Mouse (Mus musculus) mature B cell (primary cell): ENCODE measurements around the gene Plac9a.
"Not testable (repeated sequence)": the region's sequence is repeated elsewhere in the genome, so short reads cannot be mapped to it uniquely, and the experiment has no call there.

Source experiments
- in situ Hi-C: fragments of 300-500 bp; cut with MboI; formaldehyde crosslinking; loops from 2 replicates; pipeline ENCODE4 v1.14.3; 2019

Plac9a gene

DNA sequence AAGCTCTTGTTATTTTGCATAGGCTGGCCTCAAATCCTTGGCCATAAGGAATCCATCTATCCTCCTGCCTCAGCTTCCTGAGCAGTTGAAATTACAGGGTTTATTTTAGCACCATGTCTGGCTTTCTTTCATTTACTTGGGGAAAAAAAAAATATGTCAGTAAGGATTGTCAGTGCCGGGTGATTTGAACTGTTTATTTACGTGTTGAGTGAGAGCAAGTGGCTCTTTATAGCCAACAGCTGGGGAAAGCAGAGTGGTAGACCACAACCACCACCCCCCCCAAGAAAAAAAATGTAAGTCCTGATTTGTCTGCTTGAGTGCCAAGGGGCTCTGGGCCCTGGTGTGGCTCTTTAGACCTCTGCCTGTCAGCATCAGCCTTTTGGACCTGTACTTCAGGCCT is 39.2 kb downstream of the Plac9a start:
- in situ Hi-C loops = no loop called here

DNA sequence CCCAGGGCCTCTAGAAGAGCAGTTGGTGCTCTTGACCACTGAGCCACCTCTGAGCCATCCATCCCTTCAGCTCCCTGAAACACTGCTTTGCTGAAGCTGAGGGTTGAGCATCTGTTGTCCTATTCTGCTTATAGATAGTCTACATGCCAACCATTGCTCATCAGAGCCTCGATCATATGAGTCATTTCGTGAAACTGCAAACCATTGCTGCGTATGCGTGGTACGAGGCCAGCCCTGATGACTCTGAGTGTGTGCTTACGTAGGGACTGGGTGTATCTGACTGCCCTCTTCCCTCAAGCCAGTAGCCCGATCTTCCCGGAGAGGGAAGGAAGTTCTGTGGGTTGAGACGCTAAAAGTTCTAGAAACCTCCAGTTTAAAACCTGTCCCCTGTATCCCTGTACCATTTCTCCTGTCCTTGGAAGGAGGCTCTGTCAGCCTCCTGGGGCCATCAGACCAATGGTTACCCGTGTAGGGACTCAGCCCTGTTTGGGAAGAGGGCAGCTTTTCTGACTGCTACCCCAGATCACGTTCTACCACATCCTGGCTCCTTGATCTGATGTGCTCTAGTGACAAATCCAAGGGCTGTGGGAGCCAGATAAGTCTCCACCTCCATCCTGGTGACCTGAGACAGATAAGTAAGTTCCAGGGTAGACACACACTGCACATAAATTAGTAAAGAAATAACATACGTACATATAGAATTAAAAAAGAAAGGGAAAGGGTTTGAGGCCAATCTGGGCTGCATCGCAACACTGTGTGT is 40.9 kb downstream of the Plac9a start:
- in situ Hi-C loops = no loop called here

DNA sequence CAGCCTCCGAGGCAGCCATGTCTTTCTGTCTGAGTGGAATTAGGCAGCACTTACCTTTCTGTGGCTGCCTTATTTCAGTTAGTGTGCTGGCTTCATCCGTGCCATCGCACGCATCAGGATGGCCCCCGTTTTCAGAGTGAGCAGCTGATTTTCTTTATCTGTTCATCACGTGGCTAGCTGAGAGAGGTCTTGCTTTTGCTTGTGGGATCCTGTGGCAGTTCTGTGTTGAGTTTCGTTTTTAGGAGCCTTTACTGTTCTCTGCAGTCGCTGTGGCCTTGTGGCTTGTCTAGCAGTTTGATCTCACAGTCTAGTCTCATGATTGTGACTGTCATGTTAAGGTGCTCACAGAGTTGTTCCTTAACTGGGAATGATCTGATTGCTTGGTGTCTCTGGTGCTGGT is 45.0 kb downstream of the Plac9a start:
- in situ Hi-C loops = no loop called here

DNA sequence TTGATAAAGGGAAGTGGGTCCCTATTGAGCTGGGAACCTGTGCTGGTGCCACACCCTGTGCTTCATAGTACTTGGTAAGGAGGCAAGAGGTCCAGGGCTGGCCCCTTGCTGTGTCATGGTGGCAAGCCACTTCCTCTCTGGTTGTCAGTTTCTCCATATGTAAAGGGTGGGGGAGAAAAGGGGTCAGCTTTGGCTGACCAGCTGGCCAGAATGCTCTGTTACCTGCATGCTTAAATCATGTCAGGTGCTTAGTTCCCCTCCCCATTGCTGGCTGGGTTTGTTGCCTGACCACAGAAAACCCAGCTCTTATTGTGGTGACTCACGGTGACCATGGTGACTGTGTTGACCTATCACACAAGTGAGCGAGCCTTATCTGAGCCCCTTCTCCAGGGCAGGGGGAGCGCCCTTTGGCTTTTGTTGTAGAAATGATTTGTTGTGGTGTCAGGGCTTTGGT is 45.7 kb downstream of the Plac9a start:
- in situ Hi-C loops = no loop called here

DNA sequence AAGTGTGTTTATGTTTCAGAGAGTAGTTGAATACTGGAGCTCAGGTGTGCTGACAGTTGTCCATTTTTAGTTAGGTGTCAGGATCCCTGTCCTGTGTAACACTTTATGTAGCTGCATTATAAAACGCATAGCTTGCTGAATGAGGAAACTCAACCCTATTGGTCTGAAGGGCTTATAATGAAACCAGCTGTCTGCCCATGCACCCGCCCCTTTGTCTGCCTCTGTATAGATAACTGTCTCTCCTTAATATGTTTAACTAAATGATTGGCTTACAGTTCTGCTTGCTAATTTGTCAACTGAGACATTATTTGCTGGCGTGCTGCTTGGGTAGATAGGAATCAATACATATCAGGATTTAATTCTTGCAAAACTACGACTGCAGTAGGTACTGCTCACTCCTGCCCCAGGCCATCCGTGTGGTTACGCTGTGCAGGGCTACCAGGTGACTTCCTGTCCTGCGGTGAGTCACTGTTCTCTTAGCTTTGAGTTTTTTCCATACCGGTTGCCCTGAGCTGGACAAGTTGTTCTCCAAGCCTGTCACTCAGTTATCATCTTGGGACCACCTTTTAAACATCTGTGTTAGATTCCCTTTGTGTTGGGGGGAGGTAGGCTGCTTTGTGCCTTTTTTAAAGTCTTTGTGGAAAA is 47.5 kb downstream of the Plac9a start:
- in situ Hi-C loops = no loop called here

DNA sequence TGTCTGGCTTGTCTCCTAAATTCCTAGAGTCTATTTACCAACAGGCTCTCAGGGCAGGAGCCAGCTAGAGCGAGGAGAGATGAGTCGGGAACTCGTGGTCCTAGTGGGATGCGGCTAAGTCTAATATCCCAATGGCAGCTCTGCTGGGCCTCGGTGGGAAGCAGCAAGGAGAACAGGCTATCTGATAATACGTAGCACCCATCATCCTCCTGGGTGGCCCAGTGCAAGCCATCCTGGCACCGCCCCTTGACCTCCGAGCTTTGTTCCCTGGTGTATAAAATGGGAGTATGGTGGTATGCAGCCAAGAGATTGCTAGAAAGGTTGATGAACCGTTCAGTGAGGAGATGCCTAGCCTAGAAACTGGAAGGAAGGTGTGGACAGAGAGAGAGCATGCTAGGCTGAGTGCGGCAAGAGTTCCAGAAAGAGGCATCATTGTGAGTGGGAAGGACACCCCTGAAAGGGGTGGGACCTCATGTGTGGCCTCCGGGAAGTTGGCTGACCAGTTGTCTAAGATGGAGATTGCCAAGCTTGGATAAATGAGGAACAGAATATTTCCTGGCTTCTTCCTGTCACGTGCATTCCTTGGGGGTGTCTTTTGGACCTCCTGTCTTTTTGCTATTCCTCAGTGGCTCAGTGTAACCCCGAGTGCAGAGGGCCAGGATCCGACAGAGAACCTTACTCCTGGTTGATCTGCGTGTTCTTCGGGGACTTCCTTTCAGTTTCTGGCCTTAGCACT is 49.0 kb downstream of the Plac9a start:
- in situ Hi-C loops = no loop called here

DNA sequence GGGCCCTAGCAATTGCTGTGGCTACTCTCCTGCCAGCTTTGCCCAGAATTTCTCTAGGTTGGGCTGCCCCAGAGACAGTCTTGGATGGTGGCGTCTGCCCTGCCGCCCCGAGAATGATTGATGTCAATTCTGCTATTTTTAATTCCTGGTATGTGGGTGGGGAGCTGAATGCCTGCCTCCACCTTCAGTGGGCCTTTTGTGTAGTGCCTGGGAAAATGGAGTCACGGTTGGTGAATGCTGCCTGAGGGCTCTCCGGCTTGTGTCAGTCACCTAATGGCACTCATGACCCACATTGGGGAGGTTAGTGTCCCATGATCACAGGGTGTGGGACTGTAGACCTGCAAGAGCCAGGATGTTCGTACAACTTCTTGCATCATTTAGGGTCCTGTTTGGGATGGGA is 49.6 kb downstream of the Plac9a start:
- in situ Hi-C loops = no loop called here

DNA sequence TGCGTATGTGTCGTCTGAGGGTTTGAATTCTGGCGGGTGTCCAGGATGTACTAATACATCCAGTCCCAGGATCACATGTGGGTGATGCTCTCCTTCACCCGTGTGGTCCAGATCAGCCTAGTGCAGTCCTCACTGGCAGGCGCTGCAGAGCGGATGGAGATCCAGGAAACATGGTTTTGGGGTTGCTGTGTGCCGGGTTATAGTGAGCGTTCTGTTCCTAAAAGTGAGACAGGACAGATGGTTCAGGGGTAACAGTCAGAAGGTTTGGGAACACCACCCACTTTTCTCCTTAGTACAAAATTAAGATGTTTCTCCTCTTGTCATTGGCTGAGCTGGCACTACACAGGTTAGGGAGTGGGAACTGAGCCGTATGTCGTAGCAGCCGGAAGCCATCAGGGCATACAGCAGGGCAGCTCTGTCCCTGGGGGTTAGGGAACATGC is 50.8 kb downstream of the Plac9a start:
- in situ Hi-C loops = no loop called here

DNA sequence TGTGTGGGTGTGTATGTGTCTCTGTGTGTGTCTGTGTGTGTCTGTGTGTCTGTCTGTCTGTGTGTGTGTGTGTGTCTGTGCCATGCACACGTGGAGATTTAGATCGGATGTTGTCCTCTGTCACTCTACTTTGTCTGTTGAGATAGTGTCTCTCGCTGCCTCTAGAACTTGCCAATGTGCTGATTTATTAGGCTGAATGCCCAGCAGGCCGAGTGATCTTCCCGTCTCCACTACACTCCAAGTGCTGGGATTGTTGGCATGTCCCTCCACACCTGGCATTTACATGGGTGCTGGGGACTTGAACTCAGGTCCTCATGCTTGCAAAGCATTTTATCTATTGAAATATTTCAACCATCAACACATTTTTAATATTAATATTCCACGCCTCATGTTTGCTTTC is 51.7 kb downstream of the Plac9a start:
- in situ Hi-C loops = no loop called here

DNA sequence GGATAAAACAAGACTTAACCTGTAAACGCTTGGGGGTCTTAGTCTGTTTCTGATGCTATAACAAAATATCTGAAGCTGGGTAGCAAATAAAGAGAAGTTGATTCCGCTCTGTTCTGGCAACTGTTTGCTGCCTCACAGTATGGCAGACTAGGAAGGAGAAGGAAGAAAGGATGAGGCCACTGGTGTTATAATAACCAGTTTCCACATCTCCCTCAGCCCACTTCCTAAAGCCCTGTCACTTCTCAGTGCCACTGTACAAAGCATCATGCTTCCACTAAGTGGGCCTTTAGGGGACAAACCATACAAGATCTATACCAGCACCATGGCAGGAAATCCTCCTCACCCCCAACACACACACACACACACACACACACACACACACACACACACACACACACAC is 52.5 kb downstream of the Plac9a start:
- in situ Hi-C loops = no loop called here

DNA sequence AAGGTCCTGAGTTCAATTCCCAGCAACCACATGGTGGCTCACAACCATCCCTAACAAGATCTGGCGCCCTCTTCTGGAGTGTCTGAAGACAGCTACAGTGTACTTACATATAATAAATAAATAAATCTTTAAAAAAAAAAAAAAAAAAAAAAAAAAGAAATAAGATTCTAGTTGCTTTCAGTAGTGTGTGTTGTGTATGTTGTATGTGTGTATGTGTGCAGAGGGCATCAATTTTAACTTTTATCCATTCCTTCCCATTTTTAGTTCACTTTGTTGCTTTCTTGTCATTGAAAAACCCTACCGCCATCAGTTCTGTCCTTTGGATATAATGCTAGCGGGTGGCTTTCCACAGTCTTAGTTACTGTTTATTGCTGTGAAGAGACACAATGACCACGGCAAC is 54.2 kb downstream of the Plac9a start:
- in situ Hi-C loops = not testable (repeated sequence)

DNA sequence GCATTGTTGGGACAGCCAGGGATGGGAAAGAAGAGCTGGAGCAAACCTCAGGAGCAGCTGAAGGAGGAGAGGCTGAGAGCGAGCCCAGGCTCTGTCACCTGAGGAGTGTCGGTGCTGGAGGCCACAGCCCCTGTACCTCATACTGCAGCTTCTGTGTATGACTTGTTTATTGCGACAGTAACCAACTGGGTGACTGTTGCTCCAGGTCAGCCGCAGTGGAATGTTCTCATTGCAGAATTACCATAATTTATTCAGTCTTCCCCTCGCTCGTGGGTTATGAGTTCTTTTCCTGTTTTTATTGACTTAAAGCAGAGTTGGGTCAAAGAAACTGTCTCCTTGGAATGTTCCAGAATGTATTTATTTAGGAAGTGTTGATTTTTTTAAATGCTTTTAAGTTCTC is 54.7 kb downstream of the Plac9a start:
- in situ Hi-C loops = no loop called here

DNA sequence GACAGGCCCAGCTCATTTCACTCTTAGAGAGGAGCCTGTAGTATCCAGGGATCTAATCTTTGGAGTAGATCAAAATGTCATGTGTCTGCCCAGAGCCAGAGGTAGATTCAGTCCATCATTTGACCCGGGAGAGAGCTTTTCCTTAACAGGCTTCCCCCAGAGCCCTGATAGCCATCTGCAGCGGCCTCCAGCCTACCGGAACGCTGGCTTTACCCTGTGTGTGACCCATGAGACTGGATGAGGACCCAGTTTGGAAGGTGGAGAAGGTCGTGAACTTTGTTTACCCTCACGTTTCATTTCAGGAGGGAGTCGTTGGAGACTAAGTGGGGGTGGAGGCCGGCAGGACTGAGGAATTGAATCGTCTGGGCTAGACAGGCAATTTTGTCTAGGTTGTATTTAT is 55.2 kb downstream of the Plac9a start:
- in situ Hi-C loops = no loop called here

DNA sequence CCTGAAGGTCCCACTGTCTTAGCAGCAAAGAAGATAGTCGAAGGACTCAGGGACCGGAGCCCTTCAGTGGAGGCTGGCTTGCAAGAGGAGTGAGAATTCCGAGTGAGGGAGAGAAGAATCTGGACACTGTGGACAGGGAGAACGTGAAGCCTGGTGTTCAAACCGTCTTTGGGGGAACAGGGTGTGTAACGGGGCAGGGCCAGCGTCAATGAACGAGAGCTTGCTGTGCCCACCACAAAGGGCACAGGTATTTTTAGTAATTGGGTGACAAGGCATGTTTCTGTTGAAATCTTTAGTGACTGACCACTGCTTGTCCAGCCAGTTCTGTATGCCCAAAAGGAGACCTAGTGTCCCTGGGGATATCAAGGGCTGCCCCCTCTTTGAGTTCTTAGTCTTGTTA is 56.4 kb downstream of the Plac9a start:
- in situ Hi-C loops = no loop called here

DNA sequence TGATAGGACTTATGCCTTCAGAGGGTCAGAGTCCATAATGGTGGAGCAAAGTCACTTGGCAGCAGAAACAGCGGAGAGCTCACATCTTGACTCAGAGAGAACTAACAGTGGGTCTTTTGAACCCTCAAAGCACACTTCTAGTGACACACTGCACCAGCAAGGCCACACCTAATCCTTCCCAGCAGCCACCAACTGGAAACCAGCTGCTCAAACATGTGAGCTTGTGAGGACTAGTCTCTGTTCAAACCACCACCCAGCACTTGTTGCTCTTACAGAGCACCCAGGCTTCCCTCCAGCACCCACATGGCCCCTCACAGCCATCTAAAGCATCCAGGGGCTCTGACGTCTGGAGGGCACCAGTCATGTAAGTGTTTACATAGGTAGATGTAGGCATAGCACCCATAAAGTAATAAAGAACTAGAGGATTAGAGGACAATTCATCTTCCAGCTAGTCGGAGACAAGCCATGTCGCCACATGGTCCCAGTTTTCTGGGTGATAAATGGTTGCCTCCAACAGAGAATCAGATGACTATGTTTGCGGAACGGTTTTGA is 57.0 kb downstream of the Plac9a start:
- in situ Hi-C loops = no loop called here

DNA sequence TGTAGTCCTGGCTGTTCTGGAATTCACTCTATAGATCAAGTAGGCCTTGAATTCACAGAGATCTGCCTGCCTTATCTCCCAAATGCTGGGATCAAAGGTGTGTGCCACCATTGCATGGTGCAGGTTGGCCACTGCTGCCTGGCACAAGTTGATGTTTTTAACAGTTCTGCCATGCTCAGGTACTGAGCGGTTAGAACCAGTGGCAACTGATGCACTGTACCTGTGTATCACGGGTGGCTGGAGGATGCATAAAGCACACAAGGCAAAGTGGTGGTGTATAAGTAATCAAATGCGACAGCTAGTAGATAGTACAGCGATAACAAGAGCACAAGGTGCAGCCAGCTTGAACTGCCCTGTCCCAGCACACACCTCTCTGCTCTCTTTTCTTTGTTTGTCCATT is 58.5 kb downstream of the Plac9a start:
- in situ Hi-C loops = no loop called here

DNA sequence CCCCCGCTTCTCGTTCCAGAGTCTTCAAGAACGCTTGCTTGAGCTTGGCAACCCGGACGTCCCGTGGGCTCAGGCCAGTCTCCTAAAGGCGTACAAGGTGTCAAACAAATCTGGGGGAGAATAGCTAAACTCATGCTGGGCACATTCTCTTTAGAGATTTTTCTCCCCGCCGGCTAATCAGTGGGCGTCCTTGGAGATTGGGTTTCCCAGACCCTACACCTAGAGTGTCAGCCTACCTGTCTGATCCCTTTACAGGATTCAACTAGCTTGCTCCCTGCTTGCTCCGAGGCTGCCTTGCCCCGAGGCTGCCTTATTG is 60.3 kb downstream of the Plac9a start:
- in situ Hi-C loops = no loop called here

DNA sequence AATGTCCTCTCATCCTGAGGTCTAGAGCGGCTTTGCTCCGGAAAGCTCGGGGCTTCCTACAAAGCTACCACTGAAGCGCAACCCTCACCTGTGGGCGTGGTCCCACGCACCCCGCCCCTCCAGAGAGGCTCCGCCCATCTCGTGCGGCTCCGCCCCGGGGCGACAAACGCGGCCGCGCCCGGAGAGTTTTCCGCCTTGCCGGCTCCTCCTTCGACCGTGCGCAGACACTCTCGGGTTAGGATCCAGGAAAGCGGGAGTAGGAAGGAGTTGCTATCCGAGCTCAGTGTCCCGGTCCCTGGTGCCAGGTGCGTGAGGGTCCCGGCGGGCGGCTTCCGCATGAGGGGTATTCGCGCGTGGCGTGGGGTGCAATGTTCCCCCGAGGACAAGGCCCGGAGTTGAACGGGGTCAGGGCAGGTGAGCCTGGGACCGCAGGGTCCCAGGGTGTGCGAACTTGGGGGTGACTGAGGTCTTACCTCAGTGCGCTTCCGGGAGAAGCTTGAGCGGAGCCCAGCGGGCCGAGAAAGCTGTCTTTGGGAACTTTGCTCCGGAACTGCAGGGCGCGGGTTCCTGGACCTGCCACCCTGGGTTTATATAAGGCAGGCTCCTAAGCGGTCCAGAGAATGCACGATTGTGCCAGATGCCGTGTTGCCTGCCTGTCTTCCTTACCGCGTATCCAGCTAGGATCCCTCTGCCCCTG is 60.8 kb downstream of the Plac9a start, which contains the start of gene Anxa11:
Gene Anxa11, plus strand, starts transcription at position 166 of the 697 bp plus-strand sequence.
- in situ Hi-C loops = no loop called here

DNA sequence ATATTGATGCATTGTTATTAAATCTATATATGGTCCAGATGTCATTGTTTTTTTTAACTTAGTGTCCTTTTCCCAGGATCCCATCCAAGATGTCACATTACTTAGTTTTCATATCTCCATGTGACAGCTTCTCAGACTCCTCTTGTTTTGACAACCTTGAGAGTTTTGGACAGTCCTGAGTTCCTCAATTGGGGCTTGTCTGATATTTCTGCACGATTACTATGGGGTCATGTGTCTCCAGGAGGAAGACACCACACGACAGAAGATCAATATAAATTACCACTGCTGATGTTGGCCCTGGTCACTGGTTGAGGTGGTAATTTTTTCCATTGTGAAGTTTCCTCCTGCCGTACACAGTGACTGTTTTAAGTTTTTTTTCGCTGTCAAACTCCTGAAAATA is 61.3 kb downstream of the Plac9a start:
- in situ Hi-C loops = no loop called here

DNA sequence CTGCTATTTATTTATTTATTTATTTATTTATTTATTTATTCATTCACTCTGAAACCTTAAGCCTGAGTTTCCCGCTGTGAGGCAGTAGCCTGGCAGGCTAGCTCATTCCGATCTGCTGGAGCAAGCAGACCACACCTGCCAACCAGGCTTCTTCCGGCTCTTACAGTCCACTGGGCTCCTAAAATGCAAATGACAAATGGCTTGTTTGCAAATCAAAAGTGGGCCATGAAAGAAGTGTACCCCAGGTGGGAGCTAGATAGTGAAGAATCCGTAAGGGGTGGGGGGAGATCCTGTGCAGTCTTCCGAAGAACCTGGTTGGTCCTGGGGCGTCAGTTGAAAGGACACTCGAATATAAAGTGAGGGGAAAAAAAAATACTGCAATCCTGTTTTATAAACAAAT is 61.9 kb downstream of the Plac9a start:
- in situ Hi-C loops = no loop called here

DNA sequence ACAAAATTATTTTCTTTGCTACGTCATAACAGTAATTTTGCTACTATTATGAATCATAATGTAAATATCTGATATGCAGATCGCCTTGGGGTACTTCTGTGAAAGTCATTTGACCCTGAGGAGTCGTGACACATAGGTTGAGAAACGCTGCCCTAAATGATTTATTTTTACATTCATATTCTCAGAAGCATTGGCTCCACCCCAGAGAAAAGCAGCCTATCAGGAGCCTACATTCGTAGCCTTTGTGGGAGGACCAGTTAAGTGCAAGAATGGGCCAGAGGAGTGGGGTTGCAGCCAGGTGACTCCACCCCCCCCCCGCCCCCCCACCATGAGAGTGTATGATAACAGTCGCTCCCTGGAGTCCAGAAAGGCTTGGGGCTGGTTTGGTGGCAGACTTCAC is 63.1 kb downstream of the Plac9a start:
- in situ Hi-C loops = no loop called here

DNA sequence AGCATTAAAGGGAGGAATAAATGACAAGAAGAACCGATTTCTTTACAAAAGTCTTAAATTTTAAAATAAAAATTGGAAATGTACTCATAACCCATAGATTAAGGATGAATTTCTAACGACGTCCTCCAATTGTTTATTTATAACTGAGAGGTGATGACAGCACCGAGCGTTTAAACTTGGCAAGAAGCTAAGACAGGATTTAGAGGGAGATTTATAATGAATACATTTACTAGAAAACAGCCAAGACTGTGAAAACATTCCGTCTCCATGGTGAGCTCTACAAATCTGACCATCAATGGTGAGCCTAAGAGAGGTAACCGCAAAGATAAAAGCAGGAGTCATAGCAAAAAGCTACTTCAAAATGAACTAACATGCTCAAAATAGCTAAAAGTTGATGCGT is 64.5 kb downstream of the Plac9a start:
- in situ Hi-C loops = no loop called here
